Mouse (Mus musculus): ENCODE measurements around the gene Ucp3. TPM values are rescaled to one million over a fixed set of nuclear protein-coding genes. Genes with fewer than 3 reads are reported as not detected.

Ucp3 gene
- polyA plus RNA-seq, 1 experiment from 2014 or later = not detected

GRCm38 (mm10) chr7:100448985-100449384, 23.8 kb upstream of the Ucp3 start:
- no peaks in the 10 kb centered on the region for H3K4me1 ChIP-seq (replicated peaks; ENCODE audit: control insufficient read depth, insufficient read depth, low read length)
- no peak overlapping the region for H3K4me3 ChIP-seq (ENCODE audit: low read depth, low read length)
- H3K36me3 ChIP-seq (ENCODE audit: control insufficient read depth, insufficient read depth, low read length) = peaks cover 8% of the 10 kb centered on the region; the same call in 1 of the 2 replicates
- H3K4me2 ChIP-seq (replicated peaks; ENCODE audit: low read depth, low read length) = no peak overlapping the region
- ATAC-seq (ENCODE audit: low FRiP score) (no peak), DNase-seq (ENCODE audit: low spot score) (no peak)
- H3K27ac ChIP-seq (ENCODE audit: low read depth, low read length) = no peak overlapping the region
- 97% methylated on average over 3 of the region's 3 CpGs for WGBS
- no peak overlapping the region for H3K9ac ChIP-seq (ENCODE audit: low read depth, low read length)
- H3K9me3 ChIP-seq (ENCODE audit: control insufficient read depth, low read length) = no peaks in the 10 kb centered on the region
- no peaks in the 10 kb centered on the region for H3K27me3 ChIP-seq (ENCODE audit: control insufficient read depth, insufficient read depth, low read length)

DNA sequence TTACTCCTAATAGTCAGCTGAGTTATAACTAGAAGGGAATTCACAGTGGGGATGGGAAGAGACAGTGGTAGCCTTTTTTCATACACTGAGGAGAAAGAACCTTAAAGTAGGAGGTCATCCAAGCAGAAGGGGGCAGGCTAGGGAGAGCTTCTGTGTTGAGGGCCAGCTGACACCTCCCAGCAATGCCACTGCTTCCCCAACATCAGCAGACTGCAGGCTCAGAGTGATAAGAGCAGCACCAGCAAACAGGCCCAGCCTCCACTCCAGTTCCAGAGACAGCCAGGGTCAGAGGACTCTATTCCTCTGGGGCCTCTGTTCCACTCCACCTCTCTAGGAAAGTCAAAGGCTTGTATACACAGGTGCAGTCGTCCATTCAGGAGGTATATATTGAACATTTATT, 14.6 kb upstream of the Ucp3 start:
- ATAC-seq (ENCODE audit: low FRiP score) (no peak), DNase-seq (ENCODE audit: low spot score) (no peak)
- Histone ChIP-seq H3K4me3 (ENCODE audit: low read depth, low read length) (no peak overlapping the region), H3K27me3 (ENCODE audit: control insufficient read depth, insufficient read depth, low read length) (no peaks in the 10 kb centered on the region), H3K9ac (ENCODE audit: low read depth, low read length) (no peak overlapping the region), H3K36me3 (ENCODE audit: control insufficient read depth, insufficient read depth, low read length) (no peaks in the 10 kb centered on the region), H3K4me2 (replicated peaks; ENCODE audit: low read depth, low read length) (no peak overlapping the region), H3K4me1 (replicated peaks; ENCODE audit: control insufficient read depth, insufficient read depth, low read length) (no peaks in the 10 kb centered on the region), H3K27ac (ENCODE audit: low read depth, low read length) (no peak overlapping the region), H3K9me3 (ENCODE audit: control insufficient read depth, low read length) (no peaks in the 10 kb centered on the region)
- 69% methylated on average over 1 of the region's 1 CpGs for WGBS

GRCm38 (mm10) chr7:100459862-100460261, 12.9 kb upstream of the Ucp3 start:
- no peak overlapping the region for H3K9ac ChIP-seq (ENCODE audit: low read depth, low read length)
- ATAC-seq (ENCODE audit: low FRiP score) = no peak
- no peaks in the 10 kb centered on the region for H3K27me3 ChIP-seq (ENCODE audit: control insufficient read depth, insufficient read depth, low read length)
- no peak overlapping the region for H3K27ac ChIP-seq (ENCODE audit: low read depth, low read length)
- H3K4me1 ChIP-seq (replicated peaks; ENCODE audit: control insufficient read depth, insufficient read depth, low read length) = no peaks in the 10 kb centered on the region
- H3K36me3 ChIP-seq (ENCODE audit: control insufficient read depth, insufficient read depth, low read length) = no peaks in the 10 kb centered on the region
- H3K4me2 ChIP-seq (replicated peaks; ENCODE audit: low read depth, low read length) = no peak overlapping the region
- 92% methylated on average over 3 of the region's 3 CpGs for WGBS
- H3K4me3 ChIP-seq (ENCODE audit: low read depth, low read length) = no peak overlapping the region
- no peak for DNase-seq (ENCODE audit: low spot score)
- H3K9me3 ChIP-seq (ENCODE audit: control insufficient read depth, low read length) = no peaks in the 10 kb centered on the region

- Histone ChIP-seq H3K4me2 (replicated peaks; ENCODE audit: low read depth, low read length) (no peak overlapping the region), H3K9ac (ENCODE audit: low read depth, low read length) (no peak overlapping the region), H3K27ac (ENCODE audit: low read depth, low read length) (no peak overlapping the region), H3K4me1 (replicated peaks; ENCODE audit: control insufficient read depth, insufficient read depth, low read length) (no peaks in the 10 kb centered on the region), H3K36me3 (ENCODE audit: control insufficient read depth, insufficient read depth, low read length) (no peaks in the 10 kb centered on the region), H3K9me3 (ENCODE audit: control insufficient read depth, low read length) (no peaks in the 10 kb centered on the region), H3K27me3 (ENCODE audit: control insufficient read depth, insufficient read depth, low read length) (no peaks in the 10 kb centered on the region), H3K4me3 (ENCODE audit: low read depth, low read length) (no peak overlapping the region)
- 89% methylated on average over 6 of the region's 6 CpGs for WGBS
- ATAC-seq (ENCODE audit: low FRiP score) (no peak), DNase-seq (ENCODE audit: low spot score) (no peak)
These were observed 11.1 kb upstream of the Ucp3 start for GRCm38 (mm10) chr7:100461621-100462151.

DNA sequence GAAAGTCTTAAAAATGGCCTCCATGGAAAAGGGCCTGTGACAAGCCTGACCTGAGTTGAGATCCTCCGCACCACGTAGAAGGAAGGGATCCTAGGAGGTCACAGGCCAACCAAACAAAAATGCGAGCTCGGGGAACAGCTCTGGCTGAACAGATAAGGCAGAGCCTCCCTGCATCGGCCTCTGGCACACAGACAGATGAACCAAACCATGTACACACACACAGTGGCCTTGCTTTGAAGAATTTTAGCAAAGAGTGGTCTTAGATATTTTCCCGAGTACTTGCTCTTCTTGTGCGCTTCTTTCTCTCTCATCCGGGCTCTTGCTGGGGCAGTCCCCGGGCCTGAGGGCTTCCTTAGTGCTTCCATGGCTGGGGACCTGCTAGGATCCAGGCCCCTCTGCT, 9.6 kb upstream of the Ucp3 start:
- H3K9ac ChIP-seq (ENCODE audit: low read depth, low read length) = no peak overlapping the region
- no peak overlapping the region for H3K4me3 ChIP-seq (ENCODE audit: low read depth, low read length)
- H3K27ac ChIP-seq (ENCODE audit: low read depth, low read length) = no peak overlapping the region
- DNase-seq (ENCODE audit: low spot score) (no peak), ATAC-seq (ENCODE audit: low FRiP score) (no peak)
- no peak overlapping the region for H3K4me2 ChIP-seq (replicated peaks; ENCODE audit: low read depth, low read length)
- 86% methylated on average over 9 of the region's 9 CpGs for WGBS
- H3K27me3 ChIP-seq (ENCODE audit: control insufficient read depth, insufficient read depth, low read length) = no peaks in the 10 kb centered on the region
- no peaks in the 10 kb centered on the region for H3K36me3 ChIP-seq (ENCODE audit: control insufficient read depth, insufficient read depth, low read length)
- no peaks in the 10 kb centered on the region for H3K4me1 ChIP-seq (replicated peaks; ENCODE audit: control insufficient read depth, insufficient read depth, low read length)
- H3K9me3 ChIP-seq (ENCODE audit: control insufficient read depth, low read length) = no peaks in the 10 kb centered on the region

GRCm38 (mm10) chr7:100463757-100464156, 9.0 kb upstream of the Ucp3 start:
- no peak overlapping the region for H3K9ac ChIP-seq (ENCODE audit: low read depth, low read length)
- DNase-seq (ENCODE audit: low spot score) (no peak), ATAC-seq (ENCODE audit: low FRiP score) (no peak)
- no peaks in the 10 kb centered on the region for H3K9me3 ChIP-seq (ENCODE audit: control insufficient read depth, low read length)
- no peaks in the 10 kb centered on the region for H3K27me3 ChIP-seq (ENCODE audit: control insufficient read depth, insufficient read depth, low read length)
- 91% methylated on average over 10 of the region's 10 CpGs for WGBS
- no peak overlapping the region for H3K27ac ChIP-seq (ENCODE audit: low read depth, low read length)
- no peak overlapping the region for H3K4me2 ChIP-seq (replicated peaks; ENCODE audit: low read depth, low read length)
- no peaks in the 10 kb centered on the region for H3K36me3 ChIP-seq (ENCODE audit: control insufficient read depth, insufficient read depth, low read length)
- no peaks in the 10 kb centered on the region for H3K4me1 ChIP-seq (replicated peaks; ENCODE audit: control insufficient read depth, insufficient read depth, low read length)
- H3K4me3 ChIP-seq (ENCODE audit: low read depth, low read length) = no peak overlapping the region

DNA sequence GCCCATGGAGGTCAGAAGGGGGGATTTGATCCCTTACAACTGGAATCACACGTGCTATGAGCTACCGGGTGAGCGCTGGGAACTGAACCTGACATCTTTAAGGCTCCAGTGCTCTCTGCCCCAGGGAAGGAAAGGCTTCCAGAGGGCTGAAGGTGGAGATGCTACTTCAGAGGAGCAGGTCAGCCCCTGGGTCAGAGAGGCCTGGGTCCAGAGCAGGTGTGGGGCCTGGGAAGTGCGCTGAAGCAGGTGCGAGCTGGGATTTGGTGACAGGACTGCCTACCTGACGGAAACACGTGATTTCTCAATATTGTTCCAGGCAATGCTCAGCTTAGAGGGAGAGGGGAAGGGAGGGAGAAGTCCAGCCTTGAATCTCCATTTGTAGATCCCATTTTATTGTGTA, 8.5 kb upstream of the Ucp3 start:
- 95% methylated on average over 7 of the region's 7 CpGs for WGBS
- H3K27ac ChIP-seq (ENCODE audit: low read depth, low read length) = no peak overlapping the region
- no peaks in the 10 kb centered on the region for H3K4me1 ChIP-seq (replicated peaks; ENCODE audit: control insufficient read depth, insufficient read depth, low read length)
- no peak overlapping the region for H3K4me3 ChIP-seq (ENCODE audit: low read depth, low read length)
- no peak overlapping the region for H3K9ac ChIP-seq (ENCODE audit: low read depth, low read length)
- no peaks in the 10 kb centered on the region for H3K36me3 ChIP-seq (ENCODE audit: control insufficient read depth, insufficient read depth, low read length)
- no peak overlapping the region for H3K4me2 ChIP-seq (replicated peaks; ENCODE audit: low read depth, low read length)
- no peaks in the 10 kb centered on the region for H3K27me3 ChIP-seq (ENCODE audit: control insufficient read depth, insufficient read depth, low read length)
- no peaks in the 10 kb centered on the region for H3K9me3 ChIP-seq (ENCODE audit: control insufficient read depth, low read length)
- ATAC-seq (ENCODE audit: low FRiP score) (no peak), DNase-seq (ENCODE audit: low spot score) (no peak)

DNA sequence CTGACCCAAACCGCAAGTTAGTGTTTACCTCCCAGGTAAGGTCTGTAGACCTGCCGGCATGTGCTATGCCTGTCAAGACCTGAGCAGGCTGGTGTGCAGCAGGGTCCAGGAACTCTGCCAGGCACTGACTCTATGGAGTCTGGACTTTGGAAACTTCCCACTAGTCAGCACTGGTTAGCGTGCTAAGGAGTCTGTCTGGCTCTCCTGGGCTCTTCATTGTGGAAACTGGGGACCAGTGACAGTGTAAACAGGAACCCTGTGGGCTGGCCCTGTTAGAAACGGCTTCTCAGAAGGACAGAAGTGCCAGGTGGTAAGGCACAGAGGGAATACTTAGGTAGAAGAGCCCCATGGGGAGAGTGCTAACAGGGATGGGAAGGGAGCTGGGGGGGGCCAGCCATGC, 7.5 kb upstream of the Ucp3 start:
- Histone ChIP-seq H3K9ac (ENCODE audit: low read depth, low read length) (no peak overlapping the region), H3K4me3 (ENCODE audit: low read depth, low read length) (no peak overlapping the region), H3K27ac (ENCODE audit: low read depth, low read length) (no peak overlapping the region), H3K36me3 (ENCODE audit: control insufficient read depth, insufficient read depth, low read length) (no peaks in the 10 kb centered on the region), H3K4me2 (replicated peaks; ENCODE audit: low read depth, low read length) (no peak overlapping the region), H3K27me3 (ENCODE audit: control insufficient read depth, insufficient read depth, low read length) (no peaks in the 10 kb centered on the region), H3K4me1 (replicated peaks; ENCODE audit: control insufficient read depth, insufficient read depth, low read length) (no peaks in the 10 kb centered on the region), H3K9me3 (ENCODE audit: control insufficient read depth, low read length) (no peaks in the 10 kb centered on the region)
- DNase-seq (ENCODE audit: low spot score) (no peak), ATAC-seq (ENCODE audit: low FRiP score) (no peak)
- 82% methylated on average over 4 of the region's 4 CpGs for WGBS

- Histone ChIP-seq H3K27me3 (ENCODE audit: control insufficient read depth, insufficient read depth, low read length) (no peaks in the 10 kb centered on the region), H3K9me3 (ENCODE audit: control insufficient read depth, low read length) (no peaks in the 10 kb centered on the region), H3K27ac (ENCODE audit: low read depth, low read length) (no peak overlapping the region), H3K9ac (ENCODE audit: low read depth, low read length) (no peak overlapping the region), H3K4me2 (replicated peaks; ENCODE audit: low read depth, low read length) (no peak overlapping the region), H3K4me3 (ENCODE audit: low read depth, low read length) (no peak overlapping the region), H3K4me1 (replicated peaks; ENCODE audit: control insufficient read depth, insufficient read depth, low read length) (no peaks in the 10 kb centered on the region), H3K36me3 (ENCODE audit: control insufficient read depth, insufficient read depth, low read length) (no peaks in the 10 kb centered on the region)
- 69% methylated on average over 5 of the region's 5 CpGs for WGBS
- ATAC-seq (ENCODE audit: low FRiP score) (no peak), DNase-seq (ENCODE audit: low spot score) (no peak)
These were observed 7.0 kb upstream of the Ucp3 start for GRCm38 (mm10) chr7:100465656-100466309.

All from hindbrain, embryonic 11.5 days (tissue).